Mouse (Mus musculus) stomach, embryonic 15.5 days (tissue): ENCODE results near the gene Gdi1. TPM values are rescaled to one million over a fixed set of nuclear protein-coding genes. Genes with fewer than 3 reads are reported as not detected.
"Not testable (repeated sequence)": the region's sequence is repeated elsewhere in the genome, so short reads cannot be mapped to it uniquely, and the experiment has no call there.

ENCODE experiments used
- ATAC-seq: fragments of 200-750 bp; cut with Nextera tagmentation; 2 replicates; pipeline ENCODE4 v1.8.0; 2017; ENCODE audit warnings: low read depth, moderate number of reproducible peaks, moderate TSS enrichment; ENCODE audit not compliant: insufficient read depth, low FRiP score
- H3K27ac ChIP-seq: fragments of 300-500 bp; sonication (generic); 2 replicates; pipeline ENCODE4 v1.5.1; 2015; ENCODE audit warnings: mild to moderate bottlenecking, inconsistent platforms
- H3K27me3 ChIP-seq: fragments of 300-500 bp; sonication (generic); replicated peaks from 2 replicates; pipeline ENCODE4 v1.6.1; 2015; ENCODE audit warnings: inconsistent platforms
- H3K36me3 ChIP-seq: fragments of 300-500 bp; sonication (generic); 2 replicates; pipeline ENCODE4 v1.6.1; 2015; ENCODE audit warnings: inconsistent platforms
- H3K4me1 ChIP-seq: fragments of 300-500 bp; sonication (generic); 2 replicates; pipeline ENCODE4 v1.6.1; 2015; ENCODE audit warnings: inconsistent platforms
- H3K4me2 ChIP-seq: fragments of 300-500 bp; sonication (generic); 2 replicates; pipeline ENCODE4 v1.6.1; 2015; ENCODE audit warnings: mild to moderate bottlenecking, inconsistent platforms
- H3K4me3 ChIP-seq: fragments of 300-500 bp; sonication (generic); replicated peaks from 2 replicates; pipeline ENCODE4 v1.5.1; 2015; ENCODE audit warnings: inconsistent platforms
- H3K9ac ChIP-seq: fragments of 300-500 bp; sonication (generic); 2 replicates; pipeline ENCODE4 v1.6.1; 2015; ENCODE audit warnings: inconsistent platforms
- H3K9me3 ChIP-seq: fragments of 300-500 bp; sonication (generic); 2 replicates; pipeline ENCODE4 v1.6.1; 2016; ENCODE audit warnings: inconsistent platforms
- WGBS: fragments of 180-500 bp; shearing (Covaris S2); methylation state at CpG from one replicate; pipeline ENCODE4 v1.1.7; 2015; 5-methylcytosine and 5-hydroxymethylcytosine counted together
- microRNA-seq: library from miRNA; unstranded; fragments of <30 nt; microRNA quantifications from one replicate; pipeline ENCODE4, GENCODE M21; 2016
- polyA plus RNA-seq: library from polyadenylated mRNA; unstranded; fragments of >200 nt; fragmentation: Nextera tagmentation; extraction: Ambion mirVana; gene quantifications from 2 replicates; pipeline ENCODE4 v1.2.1, GENCODE M21; 2015

The Gdi1 gene
- polyA plus RNA-seq, 1 experiment from 2014 or later = 190 TPM

GRCm38 (mm10) chrX:74352645-74353466 lies 48.1 kb downstream of the Gdi1 start:
- H3K9ac ChIP-seq = peak overlapping the region; percentile 25; the same call in 1 of the 2 replicates
- peak overlapping the region; percentile 26; the same call in 1 of the 2 replicates for H3K27ac ChIP-seq
- WGBS = 26% methylated on average over 13 of the region's 13 CpGs
- H3K36me3 ChIP-seq = no peaks in the 10 kb centered on the region
- peak overlapping the region; percentile 56 for H3K4me2 ChIP-seq
- no peaks in the 10 kb centered on the region for H3K4me1 ChIP-seq
- ATAC-seq = no peak; the same call in 1 of the 2 replicates
- peak overlapping the region; percentile 45 for H3K4me3 ChIP-seq
- no peaks in the 10 kb centered on the region for H3K9me3 ChIP-seq
- H3K27me3 ChIP-seq = no peaks in the 10 kb centered on the region

- Histone ChIP-seq H3K4me2 (peak within 1 kb of the TSS; percentile 56), H3K27me3 (no peaks in the 10 kb centered on the region), H3K9ac (peak within 1 kb of the TSS; percentile 25; the same call in 1 of the 2 replicates), H3K27ac (peak within 1 kb of the TSS; percentile 26; the same call in 1 of the 2 replicates), H3K9me3 (no peaks in the 10 kb centered on the region), H3K4me3 (peak within 1 kb of the TSS; percentile 45), H3K36me3 (no peaks in the 10 kb centered on the region), H3K4me1 (no peaks in the 10 kb centered on the region)
- WGBS = 9% methylated on average over 13 of the region's 22 CpGs
- peak; percentile 82 for ATAC-seq
These were observed 48.6 kb downstream of the Gdi1 start, which contains the start of gene Lage3 for GRCm38 (mm10) chrX:74353467-74353770. Lage3 (minus strand) TSS chrX:74353618.

DNA sequence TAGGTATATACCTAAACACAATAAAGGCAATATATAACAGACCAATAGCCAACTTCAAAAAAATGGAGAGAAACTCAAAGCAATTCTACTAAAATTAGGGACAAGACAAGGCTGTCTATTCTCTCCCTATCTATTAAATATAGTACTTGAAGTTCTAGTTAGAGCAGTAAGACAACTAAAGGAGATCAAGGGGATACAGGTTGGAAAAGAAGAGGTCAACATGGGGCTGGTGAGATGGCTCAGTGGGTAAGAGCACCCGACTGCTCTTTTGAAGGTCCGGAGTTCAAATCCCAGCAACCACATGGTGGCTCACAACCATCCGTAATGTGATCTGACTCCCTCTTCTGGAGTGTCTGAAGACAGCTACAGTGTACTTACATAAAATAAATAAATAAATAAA lies 52.3 kb downstream of the Gdi1 start:
- H3K4me1 ChIP-seq, ATAC-seq, H3K27me3 ChIP-seq, H3K9me3 ChIP-seq, H3K36me3 ChIP-seq, H3K4me3 ChIP-seq, H3K9ac ChIP-seq, H3K27ac ChIP-seq, H3K4me2 ChIP-seq: not testable (repeated sequence)
- 89% methylated on average over 3 of the region's 3 CpGs for WGBS

GRCm38 (mm10) chrX:74359171-74359570 lies 54.4 kb downstream of the Gdi1 start:
- Histone ChIP-seq H3K27me3 (no peaks in the 10 kb centered on the region), H3K9ac (no peak overlapping the region)
- no peak for ATAC-seq

More at GRCm38 (mm10) chrX:74359171-74359570, 54.4 kb downstream of the Gdi1 start:
- Histone ChIP-seq H3K9me3 (no peaks in the 10 kb centered on the region), H3K27ac (no peak overlapping the region), H3K4me1 (no peaks in the 10 kb centered on the region), H3K4me2 (0 out of 2 replicates have a peak overlapping the region, but pooled peaks have one; percentile 16), H3K4me3 (no peak overlapping the region), H3K36me3 (no peaks in the 10 kb centered on the region)
- WGBS = 44% methylated on average over 11 of the region's 11 CpGs

Small RNA genes lying within 50 kb of the gene (microRNA-seq; reads per million reads assigned to microRNA genes)
- gene Mir7091 = 0.58 reads per million
- not detected for gene Mir7092

Other genes starting within 250 kb of the Gdi1 start
- gene Opn1mw, start 177.5 kb upstream of the Gdi1 start, polyA plus RNA-seq = not detected in 2 replicates
- 12.3 and 12.4 TPM in 2 replicates for gene Mecp2, start 169.6 kb upstream of the Gdi1 start, polyA plus RNA-seq
- gene Tex28, start 137.2 kb upstream of the Gdi1 start, polyA plus RNA-seq = not detected in 2 replicates
- gene Tktl1, start 127.7 kb upstream of the Gdi1 start, polyA plus RNA-seq = not detected in 2 replicates
- gene Flna, start 55.2 kb upstream of the Gdi1 start, polyA plus RNA-seq = 346 and 386 TPM in 2 replicates
- gene Emd, start 50.3 kb upstream of the Gdi1 start, polyA plus RNA-seq = 22.0 and 25.5 TPM in 2 replicates
- gene Rpl10, start 34.2 kb upstream of the Gdi1 start, polyA plus RNA-seq = 643 and 895 TPM in 2 replicates
- gene Taz, start 23.1 kb upstream of the Gdi1 start, polyA plus RNA-seq = 79.5 and 86.1 TPM in 2 replicates
- gene Dnase1l1, start 22.7 kb upstream of the Gdi1 start, polyA plus RNA-seq = 15.7 and 17.5 TPM in 2 replicates
- gene Atp6ap1, start 7.9 kb upstream of the Gdi1 start, polyA plus RNA-seq = 130 and 132 TPM in 2 replicates
- 58.1 and 63.1 TPM in 2 replicates for gene Fam50a, start 8.0 kb downstream of the Gdi1 start, polyA plus RNA-seq
- 12.4 and 13.5 TPM in 2 replicates for gene Plxna3, start 24.1 kb downstream of the Gdi1 start, polyA plus RNA-seq
- 95.8 and 107 TPM in 2 replicates for gene Lage3, start 48.6 kb downstream of the Gdi1 start, polyA plus RNA-seq
- 63.3 and 67.0 TPM in 2 replicates for gene Ubl4a, start 68.2 kb downstream of the Gdi1 start, polyA plus RNA-seq
- 17.8 and 17.9 TPM in 2 replicates for gene Slc10a3, start 68.4 kb downstream of the Gdi1 start, polyA plus RNA-seq
- gene Fam3a, start 88.3 kb downstream of the Gdi1 start, polyA plus RNA-seq = 36.0 and 36.1 TPM in 2 replicates
- 19.9 and 20.1 TPM in 2 replicates for gene Ikbkg, start 88.3 kb downstream of the Gdi1 start, polyA plus RNA-seq
- 71.1 and 76.5 TPM in 2 replicates for gene G6pdx, start 124.2 kb downstream of the Gdi1 start, polyA plus RNA-seq
- gene Gm6880, start 176.4 kb downstream of the Gdi1 start, polyA plus RNA-seq = not detected in 2 replicates